Mouse (Mus musculus): ENCODE data around the gene Ccdc85c. TPM values are rescaled to one million over a fixed set of nuclear protein-coding genes. Genes with fewer than 3 reads are reported as not detected.

Ccdc85c gene
- polyA plus RNA-seq, 1 experiment from 2014 or later, result 15.2 TPM

DNA sequence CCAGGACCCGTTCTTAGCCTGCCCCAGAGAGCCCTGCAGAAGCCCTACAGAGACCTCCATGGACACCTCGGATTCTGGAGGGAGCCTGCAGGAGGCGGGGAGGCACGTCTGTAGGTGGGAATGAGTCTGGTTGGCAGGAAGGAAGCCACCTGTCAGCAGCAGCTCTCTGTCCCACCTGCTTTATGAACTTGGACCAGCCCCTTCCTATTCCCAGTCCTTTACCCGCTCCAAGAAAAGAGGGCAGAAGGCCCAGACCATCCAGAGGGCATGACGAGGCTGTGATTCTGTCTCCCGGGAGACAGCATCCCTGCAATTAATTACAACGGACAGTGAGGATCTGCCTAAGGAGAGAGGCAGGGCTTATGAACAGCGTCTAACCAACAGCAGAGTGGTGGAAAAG is 43.3 kb downstream of the Ccdc85c start:
- Histone ChIP-seq H3K9me3 (replicated peaks) (peaks cover 6% of the 10 kb centered on the region; the same call in 1 of the 2 replicates), H3K27ac (peak overlapping the region; percentile 40), H3K9ac (no peak overlapping the region), H3K4me1 (peaks cover 72% of the 10 kb centered on the region), H3K27me3 (no peaks in the 10 kb centered on the region), H3K4me3 (no peak overlapping the region), H3K36me3 (no peaks in the 10 kb centered on the region), H3K4me2 (replicated peaks) (no peak overlapping the region)
- ATAC-seq (ENCODE audit: low FRiP score), result no peak
- WGBS, result 29% methylated on average over 9 of the region's 9 CpGs

DNA sequence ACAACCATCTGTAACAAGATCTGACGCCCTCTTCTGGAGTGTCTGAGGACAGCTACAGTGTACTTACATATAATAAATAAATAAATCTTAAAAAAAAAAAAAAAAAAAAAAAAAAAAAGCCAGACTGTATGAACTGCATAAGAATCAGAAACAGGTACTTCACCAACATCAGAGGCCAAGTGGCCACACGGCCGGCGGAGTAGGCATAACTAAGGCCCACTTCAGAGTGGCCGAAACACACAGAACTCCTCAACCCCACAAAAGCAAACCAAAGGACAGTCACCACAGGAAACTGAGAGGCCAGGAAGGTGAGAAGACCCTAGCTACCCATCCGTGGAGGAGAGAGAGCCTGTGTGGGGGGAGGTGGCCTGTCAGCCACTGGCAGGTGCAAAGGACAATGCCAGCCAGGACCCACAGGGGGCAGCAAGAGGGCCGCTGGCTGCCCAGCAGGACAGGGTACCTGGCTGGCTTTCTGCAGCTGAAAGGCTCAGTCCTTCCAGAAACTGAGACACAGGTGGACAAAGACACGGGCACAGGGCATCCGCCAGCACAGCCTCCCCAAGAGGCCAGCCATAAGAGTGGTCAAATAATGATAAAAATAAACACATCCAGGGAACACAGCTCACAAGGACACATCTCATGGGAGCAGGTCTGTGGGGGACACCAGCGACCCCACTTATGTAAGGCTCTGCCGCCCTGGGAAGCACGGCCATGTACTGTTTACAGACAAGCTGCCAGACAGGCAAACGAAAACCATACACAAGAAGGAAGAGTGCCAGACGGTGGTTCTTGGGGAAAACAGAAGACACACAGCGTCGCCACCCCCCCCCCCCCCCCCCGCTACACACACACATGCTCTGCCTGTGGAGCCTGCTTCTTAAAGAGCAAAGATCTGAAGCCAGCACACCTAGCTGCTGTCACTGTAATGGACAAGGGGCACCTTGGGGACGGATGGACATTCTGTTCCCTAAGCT is 44.1 kb downstream of the Ccdc85c start:
- H3K27me3 ChIP-seq, result no peaks in the 10 kb centered on the region
- H3K4me3 ChIP-seq, result no peak overlapping the region
- no peak for ATAC-seq (ENCODE audit: low FRiP score)
- H3K9me3 ChIP-seq (replicated peaks), result peaks cover 6% of the 10 kb centered on the region; the same call in 1 of the 2 replicates
- H3K4me1 ChIP-seq, result peaks cover 72% of the 10 kb centered on the region
- H3K36me3 ChIP-seq, result no peaks in the 10 kb centered on the region
- H3K4me2 ChIP-seq (replicated peaks), result no peak overlapping the region; the same call in 1 of the 2 replicates
- H3K9ac ChIP-seq, result 0 out of 2 replicates have a peak overlapping the region, but pooled peaks have one; percentile 18
- H3K27ac ChIP-seq, result peak overlapping the region; percentile 35; the same call in 1 of the 2 replicates
- 55% methylated on average over 17 of the region's 18 CpGs for WGBS

DNA sequence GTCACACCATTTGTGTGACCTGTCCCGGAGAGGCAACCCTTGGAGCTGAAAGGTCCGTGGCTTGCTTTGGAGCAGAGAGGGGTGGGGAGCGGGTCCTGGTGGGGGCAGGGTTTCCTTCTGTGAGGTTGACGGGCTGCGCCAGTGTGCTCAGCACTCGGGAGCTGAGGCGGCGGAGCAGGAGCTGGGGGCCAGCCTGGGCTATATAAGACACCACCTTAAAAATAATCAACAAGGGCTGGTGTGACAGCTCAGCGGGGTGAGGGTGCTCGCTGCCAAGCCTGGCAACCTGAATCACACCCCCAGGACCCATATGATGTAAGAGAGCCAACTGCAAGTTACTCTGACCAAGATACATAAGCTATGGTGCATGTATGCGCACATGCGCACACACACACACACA is 45.1 kb downstream of the Ccdc85c start:
- 69% methylated on average over 12 of the region's 12 CpGs for WGBS
- peaks cover 6% of the 10 kb centered on the region; the same call in 1 of the 2 replicates for H3K9me3 ChIP-seq (replicated peaks)
- no peak for ATAC-seq (ENCODE audit: low FRiP score)
- H3K27ac ChIP-seq, result no peak overlapping the region
- H3K4me2 ChIP-seq (replicated peaks), result no peak overlapping the region
- H3K9ac ChIP-seq, result no peak overlapping the region
- H3K4me1 ChIP-seq, result peaks cover 72% of the 10 kb centered on the region
- no peaks in the 10 kb centered on the region for H3K27me3 ChIP-seq
- no peaks in the 10 kb centered on the region for H3K36me3 ChIP-seq
- no peak overlapping the region for H3K4me3 ChIP-seq

DNA sequence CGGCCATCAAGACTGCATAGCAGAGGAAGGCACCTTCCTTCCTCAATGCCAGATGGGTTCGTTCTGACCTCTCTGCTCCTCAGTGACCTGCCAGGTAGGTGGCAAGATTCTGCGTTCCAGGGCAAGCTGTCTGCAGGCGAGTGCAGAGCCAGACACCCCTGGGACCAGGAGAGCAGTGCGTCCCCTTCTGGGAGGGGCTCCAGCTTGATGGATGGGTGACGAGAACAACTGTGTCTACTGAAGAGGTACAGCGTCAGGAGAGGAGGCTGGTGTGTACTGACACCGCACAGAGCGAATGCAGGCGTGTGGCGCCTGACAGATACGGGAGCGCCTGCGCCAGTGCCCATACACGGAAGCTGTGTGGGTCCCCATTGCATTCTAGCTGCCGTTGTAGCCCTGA is 47.7 kb downstream of the Ccdc85c start:
- H3K4me2 ChIP-seq (replicated peaks), result no peak overlapping the region
- peaks cover 88% of the 10 kb centered on the region for H3K4me1 ChIP-seq
- H3K27me3 ChIP-seq, result no peaks in the 10 kb centered on the region
- H3K9me3 ChIP-seq (replicated peaks), result no peaks in the 10 kb centered on the region
- H3K36me3 ChIP-seq, result no peaks in the 10 kb centered on the region
- no peak overlapping the region for H3K27ac ChIP-seq
- 77% methylated on average over 16 of the region's 16 CpGs for WGBS
- no peak overlapping the region for H3K9ac ChIP-seq
- no peak overlapping the region for H3K4me3 ChIP-seq
- ATAC-seq (ENCODE audit: low FRiP score), result no peak

DNA sequence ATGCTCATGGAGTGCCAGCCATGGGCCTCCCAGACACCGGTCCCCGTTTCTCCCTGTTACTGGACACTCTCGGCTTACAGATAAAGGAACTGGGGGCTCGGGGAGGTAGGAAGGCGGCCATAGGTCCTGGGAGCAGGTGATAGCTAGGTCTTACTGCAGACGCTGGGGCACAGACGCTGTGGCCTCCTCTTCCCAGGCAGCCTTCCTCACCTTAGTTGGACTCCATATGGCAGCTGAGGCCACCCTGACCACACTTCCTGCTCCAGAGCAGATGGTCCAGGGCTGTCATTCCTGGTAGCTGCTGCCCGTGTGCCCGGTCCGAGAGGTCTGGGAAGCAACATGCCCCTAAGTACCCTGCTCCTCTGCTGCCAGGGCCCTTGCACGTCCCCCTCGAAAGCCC is 48.3 kb downstream of the Ccdc85c start:
- Histone ChIP-seq H3K4me1 (peaks cover 84% of the 10 kb centered on the region), H3K4me3 (no peak overlapping the region), H3K27ac (0 out of 2 replicates have a peak overlapping the region, but pooled peaks have one; percentile 25), H3K4me2 (replicated peaks) (no peak overlapping the region), H3K27me3 (no peaks in the 10 kb centered on the region), H3K36me3 (no peaks in the 10 kb centered on the region), H3K9me3 (replicated peaks) (no peaks in the 10 kb centered on the region), H3K9ac (no peak overlapping the region)
- no peak for ATAC-seq (ENCODE audit: low FRiP score)
- WGBS, result 83% methylated on average over 12 of the region's 12 CpGs

DNA sequence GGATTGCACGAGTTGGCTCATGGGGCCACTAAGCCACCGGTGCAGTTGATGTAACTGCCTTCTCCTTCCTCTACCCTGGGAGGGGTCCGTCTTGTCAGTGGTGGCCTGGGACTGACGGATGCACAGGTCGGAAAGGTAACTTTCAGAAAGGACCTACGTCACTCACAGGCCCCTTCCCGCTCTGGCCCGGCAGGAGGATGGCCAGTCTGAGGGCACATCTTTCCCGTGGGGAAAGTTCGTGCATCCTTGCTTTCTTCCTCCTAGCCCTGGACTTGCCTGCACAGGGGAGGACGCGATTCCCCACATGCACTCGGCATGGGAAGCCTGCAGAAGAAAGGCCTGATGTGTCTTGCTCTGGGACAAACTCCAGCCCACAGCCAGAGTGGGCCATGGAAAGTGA is 49.0 kb downstream of the Ccdc85c start:
- no peaks in the 10 kb centered on the region for H3K36me3 ChIP-seq
- H3K27me3 ChIP-seq, result no peaks in the 10 kb centered on the region
- no peak for ATAC-seq (ENCODE audit: low FRiP score)
- no peaks in the 10 kb centered on the region for H3K9me3 ChIP-seq (replicated peaks)
- 0 out of 2 replicates have a peak overlapping the region, but pooled peaks have one; percentile 0 for H3K9ac ChIP-seq
- 72% methylated on average over 13 of the region's 13 CpGs for WGBS
- H3K4me1 ChIP-seq, result peaks cover 81% of the 10 kb centered on the region
- no peak overlapping the region for H3K4me2 ChIP-seq (replicated peaks)
- H3K27ac ChIP-seq, result peak overlapping the region; percentile 25; the same call in 1 of the 2 replicates
- no peak overlapping the region for H3K4me3 ChIP-seq

DNA sequence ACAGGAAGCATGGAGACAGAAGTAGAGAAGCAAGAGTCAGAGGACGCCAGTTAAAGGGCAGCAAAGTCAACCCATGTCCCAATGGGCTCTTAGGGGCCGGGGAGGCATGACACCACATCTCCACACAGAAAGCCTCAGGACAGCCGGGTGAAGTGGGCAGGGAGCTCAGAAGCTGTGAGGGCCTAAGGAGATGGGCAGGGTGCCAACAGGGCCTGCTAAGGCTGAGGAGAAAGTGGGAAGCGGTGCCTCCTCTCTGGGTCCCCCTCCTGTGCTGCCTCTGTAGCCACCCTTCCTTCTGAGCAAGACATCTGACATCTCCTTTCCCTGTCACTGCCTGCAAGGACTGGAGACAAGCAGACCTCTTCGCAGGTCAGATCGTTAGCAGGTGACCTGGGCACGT is 49.4 kb downstream of the Ccdc85c start:
- WGBS, result 66% methylated on average over 7 of the region's 7 CpGs
- H3K27ac ChIP-seq, result peak overlapping the region; percentile 23; the same call in 1 of the 2 replicates
- peaks cover 82% of the 10 kb centered on the region for H3K4me1 ChIP-seq
- H3K4me3 ChIP-seq, result no peak overlapping the region
- no peak overlapping the region for H3K4me2 ChIP-seq (replicated peaks)
- 0 out of 2 replicates have a peak overlapping the region, but pooled peaks have one; percentile 0 for H3K9ac ChIP-seq
- H3K9me3 ChIP-seq (replicated peaks), result no peaks in the 10 kb centered on the region
- no peaks in the 10 kb centered on the region for H3K36me3 ChIP-seq
- no peak for ATAC-seq (ENCODE audit: low FRiP score)
- no peaks in the 10 kb centered on the region for H3K27me3 ChIP-seq

DNA sequence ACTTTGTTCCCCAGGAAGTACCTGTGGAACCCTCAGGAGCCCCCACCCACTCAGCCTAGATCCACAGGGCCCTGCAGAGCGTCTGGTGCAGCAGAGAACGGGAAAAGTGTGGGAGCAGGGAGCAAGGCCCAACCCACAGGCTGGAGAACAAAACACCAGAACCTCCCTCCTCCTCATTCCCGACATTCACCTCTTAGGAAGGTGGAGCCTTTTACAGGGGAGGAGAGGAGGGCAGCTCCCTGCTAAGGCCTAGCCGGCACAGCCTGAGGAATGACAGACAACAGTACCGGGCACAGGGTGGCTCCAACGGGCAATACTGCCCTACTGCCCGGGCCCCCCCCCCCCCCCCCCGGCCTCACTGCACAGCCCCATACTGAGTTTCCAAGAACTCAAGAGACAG is 51.9 kb downstream of the Ccdc85c start:
- no peak overlapping the region for H3K27ac ChIP-seq
- H3K4me3 ChIP-seq, result no peak overlapping the region
- H3K36me3 ChIP-seq, result no peaks in the 10 kb centered on the region
- H3K9me3 ChIP-seq (replicated peaks), result no peaks in the 10 kb centered on the region
- 33% methylated on average over 5 of the region's 8 CpGs for WGBS
- H3K4me2 ChIP-seq (replicated peaks), result no peak overlapping the region
- peaks cover 91% of the 10 kb centered on the region for H3K4me1 ChIP-seq
- H3K27me3 ChIP-seq, result no peaks in the 10 kb centered on the region
- ATAC-seq (ENCODE audit: low FRiP score), result no peak
- no peak overlapping the region for H3K9ac ChIP-seq

DNA sequence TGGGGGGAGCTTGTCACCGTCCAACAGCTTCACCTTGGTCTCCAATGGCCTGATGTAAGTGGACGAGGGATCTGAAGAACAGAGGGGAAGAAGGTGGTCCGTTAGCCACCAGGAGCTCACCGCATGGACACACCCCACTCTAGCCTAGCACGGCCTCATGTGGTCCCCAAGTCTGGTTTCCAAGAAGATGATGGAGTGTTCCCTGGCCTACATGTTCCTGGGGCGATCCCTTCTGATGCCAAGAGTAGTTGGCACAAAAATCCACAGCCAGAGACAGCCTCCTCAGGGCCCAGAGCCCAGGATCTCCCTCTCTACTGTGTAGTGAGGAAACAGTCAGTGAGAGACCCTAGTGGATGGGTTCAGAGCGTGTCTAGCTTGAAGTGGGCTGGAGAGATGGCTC is 53.5 kb downstream of the Ccdc85c start:
- Histone ChIP-seq H3K36me3 (no peaks in the 10 kb centered on the region), H3K9me3 (replicated peaks) (no peaks in the 10 kb centered on the region), H3K9ac (no peak overlapping the region), H3K4me1 (peaks cover 91% of the 10 kb centered on the region), H3K27me3 (no peaks in the 10 kb centered on the region), H3K27ac (no peak overlapping the region), H3K4me3 (no peak overlapping the region), H3K4me2 (replicated peaks) (no peak overlapping the region)
- ATAC-seq (ENCODE audit: low FRiP score), result no peak
- WGBS, result 91% methylated on average over 7 of the region's 7 CpGs

DNA sequence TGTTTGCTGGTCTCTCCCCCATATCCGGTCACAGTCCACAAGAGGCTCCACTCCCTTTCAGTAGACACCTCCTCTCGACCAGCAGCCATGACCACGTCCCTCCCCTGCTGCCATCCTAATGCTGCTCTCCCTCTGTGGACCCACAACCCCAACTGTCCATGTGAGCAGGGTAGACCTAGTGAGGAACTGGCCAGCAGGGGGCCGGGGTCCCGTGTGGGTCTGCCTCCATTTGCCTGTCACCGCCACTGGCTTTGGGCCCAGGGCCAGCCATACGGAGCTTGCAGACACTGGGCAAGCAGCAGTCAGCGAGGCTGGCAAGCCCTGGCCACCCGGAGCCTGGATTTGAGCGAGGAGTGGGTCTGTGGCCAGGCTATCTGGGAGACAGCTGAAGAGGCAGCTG is 54.0 kb downstream of the Ccdc85c start:
- 60% methylated on average over 10 of the region's 10 CpGs for WGBS
- peak; percentile 11; the same call in 1 of the 2 replicates for ATAC-seq (ENCODE audit: low FRiP score)
- peaks cover 91% of the 10 kb centered on the region for H3K4me1 ChIP-seq
- no peaks in the 10 kb centered on the region for H3K9me3 ChIP-seq (replicated peaks)
- H3K9ac ChIP-seq, result no peak overlapping the region
- no peak overlapping the region for H3K4me2 ChIP-seq (replicated peaks)
- no peak overlapping the region for H3K4me3 ChIP-seq
- H3K36me3 ChIP-seq, result no peaks in the 10 kb centered on the region
- no peaks in the 10 kb centered on the region for H3K27me3 ChIP-seq
- H3K27ac ChIP-seq, result peak overlapping the region; percentile 81; the same call in 1 of the 2 replicates

DNA sequence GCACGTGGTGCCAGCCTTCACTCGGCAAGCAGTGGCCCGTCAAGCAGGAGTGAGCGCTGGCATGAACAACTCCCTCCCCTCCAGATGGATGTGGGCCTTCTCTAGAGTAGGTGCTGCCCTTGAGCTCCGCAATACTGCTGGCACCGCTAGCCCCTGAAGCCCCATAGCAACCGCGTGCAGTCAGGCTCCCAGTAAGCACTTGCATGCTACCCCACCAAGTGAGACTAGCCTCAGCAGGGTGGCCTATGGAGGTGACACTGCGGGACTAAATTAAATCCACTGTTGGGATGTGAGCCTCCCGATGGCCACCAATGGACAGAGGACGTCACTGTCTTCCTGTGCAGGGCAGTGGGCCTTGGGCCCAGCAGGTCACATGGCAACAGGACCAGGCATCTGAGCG is 54.6 kb downstream of the Ccdc85c start:
- Histone ChIP-seq H3K4me2 (replicated peaks) (no peak overlapping the region), H3K4me3 (no peak overlapping the region), H3K27me3 (no peaks in the 10 kb centered on the region), H3K9me3 (replicated peaks) (no peaks in the 10 kb centered on the region), H3K4me1 (peaks cover 87% of the 10 kb centered on the region), H3K27ac (peak overlapping the region; percentile 81; the same call in 1 of the 2 replicates), H3K9ac (0 out of 2 replicates have a peak overlapping the region, but pooled peaks have one; percentile 9), H3K36me3 (no peaks in the 10 kb centered on the region)
- WGBS, result 62% methylated on average over 12 of the region's 12 CpGs
- ATAC-seq (ENCODE audit: low FRiP score), result peak; percentile 37

DNA sequence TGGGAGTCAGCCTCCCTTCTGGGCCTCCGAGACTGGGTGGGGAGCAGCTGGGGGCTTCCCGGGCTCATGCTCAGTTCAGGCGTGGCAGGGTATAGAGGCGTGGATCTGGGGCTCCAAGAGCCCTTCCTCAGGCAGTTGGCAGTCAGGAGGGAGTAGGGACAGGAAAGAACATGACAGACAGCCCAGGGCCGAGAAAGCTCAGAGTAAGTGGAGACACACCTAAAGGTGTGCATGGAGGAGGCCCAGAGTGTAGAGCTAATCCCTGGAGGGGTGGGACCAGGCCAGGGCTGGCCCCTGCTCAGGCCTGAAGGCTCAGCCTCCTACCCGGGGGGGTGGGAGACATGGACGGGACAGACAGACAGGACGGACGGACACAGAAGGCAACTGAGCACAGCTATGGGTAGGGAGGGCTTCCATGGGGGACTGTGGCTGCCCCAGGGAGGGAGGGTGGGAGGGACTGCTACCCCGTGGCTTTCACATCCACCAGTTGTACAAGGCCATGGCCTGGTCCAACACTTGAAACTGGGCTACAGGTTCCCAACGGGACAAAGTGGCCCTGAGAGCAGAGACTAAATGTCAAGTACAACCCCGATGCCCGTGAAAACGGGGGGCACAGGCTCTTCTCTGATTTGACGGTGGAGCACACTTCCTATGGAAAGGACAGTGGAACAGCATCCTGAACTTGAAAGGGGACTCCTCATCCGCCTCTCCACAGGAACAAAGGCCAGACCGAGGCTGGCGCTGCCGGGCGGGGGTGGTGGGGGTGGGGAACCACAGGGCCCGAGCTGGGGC is 55.2 kb downstream of the Ccdc85c start:
- no peak overlapping the region for H3K4me3 ChIP-seq
- H3K9me3 ChIP-seq (replicated peaks), result no peaks in the 10 kb centered on the region
- peak overlapping the region; percentile 2; the same call in 1 of the 2 replicates for H3K4me2 ChIP-seq (replicated peaks)
- peaks cover 85% of the 10 kb centered on the region for H3K4me1 ChIP-seq
- WGBS, result 68% methylated on average over 21 of the region's 21 CpGs
- H3K36me3 ChIP-seq, result no peaks in the 10 kb centered on the region
- peak overlapping the region; percentile 9 for H3K9ac ChIP-seq
- peak overlapping the region; percentile 81 for H3K27ac ChIP-seq
- no peaks in the 10 kb centered on the region for H3K27me3 ChIP-seq
- no peak for ATAC-seq (ENCODE audit: low FRiP score)
